Mouse (Mus musculus) heart, adult 10 weeks (tissue): Measurements from ENCODE around the gene Gm7697. TPM values are rescaled to one million over a fixed set of nuclear protein-coding genes. Genes with fewer than 3 reads are reported as not detected.

ENCODE experiments used
- polyA plus RNA-seq: library from polyadenylated mRNA; stranded (reverse); fragments of 350-450 nt; fragmentation: Illumina TruSeq; extraction: RNeasy Lipid Tissue Mini Kit (QIAGEN cat#74804); gene quantifications from one replicate; pipeline ENCODE4 v1.2.3, GENCODE M21; 2014; ENCODE audit warnings: low read depth, low replicate concordance

The Gm7697 gene
- polyA plus RNA-seq, result not detected

GRCm38 (mm10) chr8:69522876-69523275 lies at the start of gene Gm7697:
Gene Gm7697, minus strand, starts transcription at chr8:69522976.

DNA sequence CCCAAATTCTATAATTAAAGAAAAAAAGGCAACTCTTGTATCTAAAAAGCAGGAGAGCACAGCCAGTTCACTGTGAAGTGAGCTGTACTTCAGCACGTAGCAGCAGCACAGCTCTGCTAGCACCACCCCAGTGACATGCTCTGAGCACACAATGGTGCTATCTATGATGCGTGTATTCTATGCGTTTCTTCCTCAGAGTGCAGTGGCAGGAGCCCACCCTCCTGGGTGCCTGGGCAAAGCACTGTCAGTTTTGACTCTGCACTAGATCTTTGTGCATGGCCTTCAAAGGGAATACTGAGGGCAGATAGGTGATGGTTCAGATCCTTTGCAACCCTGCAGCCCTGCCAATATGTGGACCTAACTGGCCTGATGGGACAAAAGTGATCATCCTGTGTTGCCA lies 69.3 kb downstream of the Gm7697 start, which contains the start of gene Gm9495:
Gene Gm9495 (minus strand): TSS at position 101 of the 400 bp plus-strand sequence.

Other genes starting within 250 kb of the Gm7697 start
- gene Gm9495, start 69.4 kb downstream of the Gm7697 start, polyA plus RNA-seq, result not detected
- gene Zfp868, start 102.6 kb upstream of the Gm7697 start, polyA plus RNA-seq, result 7.3 TPM
- gene Zfp964, start 131.5 kb upstream of the Gm7697 start, polyA plus RNA-seq, result 1.2 TPM
- 24.0 TPM for gene Zfp869, start 187.7 kb upstream of the Gm7697 start, polyA plus RNA-seq
- 4.2 TPM for gene Zfp963, start 227.0 kb upstream of the Gm7697 start, polyA plus RNA-seq